8 mouse cellular contexts compared by ENCODE assay signal in the genomic region with DNA sequence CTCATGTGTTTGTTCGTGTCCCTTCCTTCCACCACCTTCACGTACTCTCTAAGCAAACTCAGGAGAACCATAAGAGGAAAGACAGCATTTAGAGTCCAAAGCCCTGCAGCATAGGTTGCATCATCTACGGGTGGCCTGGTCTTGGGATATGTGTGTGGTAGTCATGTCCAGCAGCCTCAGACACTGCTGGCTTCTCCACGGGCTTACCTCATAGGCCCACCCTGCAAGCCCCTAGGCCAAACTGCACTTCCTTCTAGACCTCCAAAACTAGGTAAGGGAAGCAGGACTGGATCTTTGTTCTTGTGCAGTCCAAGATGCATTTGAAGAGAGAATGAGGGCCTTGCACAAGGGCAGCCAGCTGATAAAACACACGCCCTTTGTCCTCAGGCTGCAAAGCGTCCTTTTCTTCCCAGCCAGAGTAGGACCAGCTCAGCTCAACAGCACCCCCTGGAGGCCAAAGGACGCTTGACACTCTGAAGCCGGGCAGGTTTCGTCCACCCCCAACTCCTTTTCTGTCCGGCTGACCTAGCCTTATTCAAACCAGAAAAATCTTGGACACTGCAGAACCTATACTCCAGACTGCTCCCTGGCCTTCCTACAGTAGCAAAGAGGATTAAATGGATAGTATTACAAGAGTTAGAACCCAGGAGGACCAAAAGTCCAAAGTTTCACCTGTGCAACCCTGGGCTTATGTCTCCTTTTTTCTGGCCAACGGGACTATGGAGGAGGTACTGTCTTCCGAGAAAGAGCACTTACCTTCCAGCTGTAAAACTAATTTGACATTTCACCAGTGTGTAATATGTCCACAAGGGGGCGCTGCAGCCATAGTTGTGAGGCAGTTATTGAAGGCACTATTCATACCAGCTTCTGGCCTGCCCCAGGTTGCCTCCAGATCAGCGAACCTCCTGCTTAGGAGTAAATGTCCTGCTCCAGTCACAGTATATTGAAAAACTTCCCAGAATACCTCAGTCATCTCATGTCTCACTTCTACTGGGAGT. TPM values are rescaled to one million over a fixed set of nuclear protein-coding genes. Genes with fewer than 3 reads are reported as not detected.
DNase-seq lines count a peak whose midpoint lies in the region; ATAC-seq and TF ChIP-seq lines count a peak whose summit lies in the region.

No protein-coding gene starts in this region.

- H3K79me2 ChIP-seq in myocyte (ENCODE audit: control insufficient read depth, insufficient read depth): no peaks in the 10 kb centered on the region

- H3K4me2 ChIP-seq in hindbrain, embryonic 13.5 days: no peak overlapping the region
- no peak overlapping the region for H3K4me2 ChIP-seq in limb, embryonic 11.5 days (ENCODE audit: low read depth, severe bottlenecking)
- H3K4me2 ChIP-seq in myocyte (ENCODE audit: low read depth): peak overlapping the region; percentile 56
- H3K4me2 ChIP-seq in stomach, embryonic 15.5 days: peak overlapping the region; percentile 26

- no peak overlapping the region for H3K4me3 ChIP-seq in hindbrain, embryonic 10.5 days
- no peak overlapping the region for H3K4me3 ChIP-seq in hindbrain, embryonic 13.5 days
- H3K4me3 ChIP-seq in limb, embryonic 11.5 days (ENCODE audit: low read depth, low read length): no peak overlapping the region
- H3K4me3 ChIP-seq in myocyte: no peak overlapping the region
- no peak overlapping the region; the same call in 1 of the 2 replicates for H3K4me3 ChIP-seq in stomach, embryonic 15.5 days (replicated peaks)

- TF ChIP-seq POLR2A in myocyte (IDR thresholded peaks at IDR 0.05; ENCODE audit: insufficient read length, low read depth): no peak

- 33% methylated on average over 14 of the region's 14 CpGs for WGBS in hindbrain, embryonic 10.5 days
- WGBS in hindbrain, embryonic 13.5 days: 35% methylated on average over 14 of the region's 14 CpGs
- WGBS in limb, embryonic 11.5 days: 35% methylated on average over 14 of the region's 14 CpGs
- WGBS in stomach, embryonic 15.5 days: 28% methylated on average over 14 of the region's 14 CpGs

- no peak overlapping the region for H3ac ChIP-seq in myocyte (ENCODE audit: control insufficient read depth, insufficient read length)

- 0 out of 2 replicates have a peak, but pooled peaks cover 8% of the 10 kb centered on the region for H3K4me1 ChIP-seq in hindbrain, embryonic 10.5 days (replicated peaks)
- H3K4me1 ChIP-seq in hindbrain, embryonic 13.5 days (replicated peaks): peaks cover 6% of the 10 kb centered on the region
- no peaks in the 10 kb centered on the region for H3K4me1 ChIP-seq in limb, embryonic 11.5 days (ENCODE audit: control insufficient read depth, insufficient read depth, low read length)
- H3K4me1 ChIP-seq in stomach, embryonic 15.5 days: peaks cover 22% of the 10 kb centered on the region

- H3K9ac ChIP-seq in hindbrain, embryonic 13.5 days: no peak overlapping the region
- H3K9ac ChIP-seq in limb, embryonic 11.5 days (ENCODE audit: low read length): no peak overlapping the region
- no peak overlapping the region for H3K9ac ChIP-seq in stomach, embryonic 15.5 days

- peak; percentile 89 for DNase-seq in hindbrain, embryonic 10.5 days (ENCODE audit: low spot score)
- peak; percentile 33 to 65 for DNase-seq in kidney, adult 8-10 months
- peak; percentile 90 for DNase-seq in limb, embryonic 11.5 days (ENCODE audit: low spot score)

- no peak for ATAC-seq in hindbrain, embryonic 13.5 days (ENCODE audit: low FRiP score)
- peak; percentile 57; the same call in 1 of the 2 replicates for ATAC-seq in common myeloid progenitor, adult 5-6 weeks (replicated peaks; ENCODE audit: low read depth, poor library complexity, severe bottlenecking)
- peak; percentile 66 for ATAC-seq in granulocyte monocyte progenitor cell, adult 5-6 weeks (replicated peaks; ENCODE audit: poor library complexity, severe bottlenecking)
- 0 out of 2 replicates have a peak, but pooled peaks have one; percentile 9 for ATAC-seq in limb, embryonic 11.5 days (ENCODE audit: insufficient number of reproducible peaks, low FRiP score, low TSS enrichment, low read depth)
- ATAC-seq in stomach, embryonic 15.5 days (ENCODE audit: insufficient read depth, low FRiP score, low read depth): peak; percentile 27; the same call in 1 of the 2 replicates

- peak overlapping the region; percentile 81 for H3K27ac ChIP-seq in hindbrain, embryonic 10.5 days
- H3K27ac ChIP-seq in hindbrain, embryonic 13.5 days: no peak overlapping the region
- no peak overlapping the region for H3K27ac ChIP-seq in limb, embryonic 11.5 days (replicated peaks; ENCODE audit: low read depth, low read length)
- peak overlapping the region; percentile 88 for H3K27ac ChIP-seq in stomach, embryonic 15.5 days

- H3K9me3 ChIP-seq in hindbrain, embryonic 10.5 days: no peaks in the 10 kb centered on the region
- H3K9me3 ChIP-seq in hindbrain, embryonic 13.5 days: no peaks in the 10 kb centered on the region
- H3K9me3 ChIP-seq in limb, embryonic 11.5 days (ENCODE audit: control insufficient read depth, low read length): no peaks in the 10 kb centered on the region
- no peaks in the 10 kb centered on the region for H3K9me3 ChIP-seq in stomach, embryonic 15.5 days

- no peaks in the 10 kb centered on the region for H3K27me3 ChIP-seq in hindbrain, embryonic 10.5 days (ENCODE audit: insufficient read depth, poor library complexity, severe bottlenecking)
- no peaks in the 10 kb centered on the region for H3K27me3 ChIP-seq in hindbrain, embryonic 13.5 days
- H3K27me3 ChIP-seq in limb, embryonic 11.5 days (ENCODE audit: control insufficient read depth, insufficient read depth, low read length): no peaks in the 10 kb centered on the region
- no peaks in the 10 kb centered on the region for H3K27me3 ChIP-seq in myocyte (ENCODE audit: control insufficient read depth, insufficient read depth, insufficient read length)
- no peaks in the 10 kb centered on the region for H3K27me3 ChIP-seq in stomach, embryonic 15.5 days (replicated peaks)

- H3K36me3 ChIP-seq in hindbrain, embryonic 10.5 days: no peaks in the 10 kb centered on the region
- H3K36me3 ChIP-seq in hindbrain, embryonic 13.5 days: no peaks in the 10 kb centered on the region
- H3K36me3 ChIP-seq in limb, embryonic 11.5 days (ENCODE audit: control insufficient read depth, insufficient read depth, low read length): no peaks in the 10 kb centered on the region
- H3K36me3 ChIP-seq in myocyte (ENCODE audit: control insufficient read depth, insufficient read depth): no peaks in the 10 kb centered on the region
- no peaks in the 10 kb centered on the region for H3K36me3 ChIP-seq in stomach, embryonic 15.5 days

RNA-seq across cellular contexts. Expression of a gene that starts 20.6 kb away (rescaled TPM):
- polyA plus RNA-seq in hindbrain, embryonic 10.5 days (2016; fragmentation: Nextera tagmentation; extraction: Ambion mirVana): 11.4 and 12.7 TPM in 2 replicates
- 1.00 and 1.2 TPM in 2 replicates for polyA plus RNA-seq in hindbrain, embryonic 13.5 days (2015; fragmentation: Nextera tagmentation; extraction: Ambion mirVana)
- not detected in 2 replicates for total RNA-seq in common myeloid progenitor, adult 5-6 weeks (2017)
- total RNA-seq in granulocyte monocyte progenitor cell, adult 5-6 weeks (2014; fragmentation: Nextera tagmentation): not detected in 2 replicates
- not detected in 2 replicates for total RNA-seq in granulocyte monocyte progenitor cell, adult 5-6 weeks (2017)
- 6.4 and 8.0 TPM in 2 replicates for polyA plus RNA-seq in limb, embryonic 11.5 days (2014; fragmentation: Nextera tagmentation; extraction: Ambion mirVana)
- polyA plus RNA-seq in myocyte (2012; fragmentation: generic; extraction: Trizol): 0.85 TPM
- 796 and 889 TPM in 2 replicates for polyA plus RNA-seq in stomach, embryonic 15.5 days (2015; fragmentation: Nextera tagmentation; extraction: Ambion mirVana)

RNA-seq across cellular contexts. Expression of a gene that starts 24.0 kb away (rescaled TPM):
- not detected in 2 replicates for polyA plus RNA-seq in hindbrain, embryonic 10.5 days (2016; fragmentation: Nextera tagmentation; extraction: Ambion mirVana)
- polyA plus RNA-seq in hindbrain, embryonic 13.5 days (2015; fragmentation: Nextera tagmentation; extraction: Ambion mirVana): not detected in 2 replicates
- not detected in 2 replicates for total RNA-seq in common myeloid progenitor, adult 5-6 weeks (2017)
- not detected in 2 replicates for total RNA-seq in granulocyte monocyte progenitor cell, adult 5-6 weeks (2014; fragmentation: Nextera tagmentation)
- total RNA-seq in granulocyte monocyte progenitor cell, adult 5-6 weeks (2017): not detected in 2 replicates
- polyA plus RNA-seq in limb, embryonic 11.5 days (2014; fragmentation: Nextera tagmentation; extraction: Ambion mirVana): 0.07 and 0.09 TPM in 2 replicates
- polyA plus RNA-seq in myocyte (2012; fragmentation: generic; extraction: Trizol): not detected
- polyA plus RNA-seq in stomach, embryonic 15.5 days (2015; fragmentation: Nextera tagmentation; extraction: Ambion mirVana): not detected in 2 replicates

RNA-seq across cellular contexts. Expression of a gene that starts 33.3 kb away (rescaled TPM):
- 0.73 and 2.9 TPM in 2 replicates for polyA plus RNA-seq in hindbrain, embryonic 10.5 days (2016; fragmentation: Nextera tagmentation; extraction: Ambion mirVana)
- polyA plus RNA-seq in hindbrain, embryonic 13.5 days (2015; fragmentation: Nextera tagmentation; extraction: Ambion mirVana): 0.22 and 1.2 TPM in 2 replicates
- not detected in 2 replicates for total RNA-seq in common myeloid progenitor, adult 5-6 weeks (2017)
- total RNA-seq in granulocyte monocyte progenitor cell, adult 5-6 weeks (2014; fragmentation: Nextera tagmentation): not detected in 2 replicates
- total RNA-seq in granulocyte monocyte progenitor cell, adult 5-6 weeks (2017): not detected in 2 replicates
- polyA plus RNA-seq in limb, embryonic 11.5 days (2014; fragmentation: Nextera tagmentation; extraction: Ambion mirVana): 3.4 and 6.7 TPM in 2 replicates
- 0.02 TPM for polyA plus RNA-seq in myocyte (2012; fragmentation: generic; extraction: Trizol)
- polyA plus RNA-seq in stomach, embryonic 15.5 days (2015; fragmentation: Nextera tagmentation; extraction: Ambion mirVana): 698 and 1,006 TPM in 2 replicates

RNA-seq across cellular contexts. Expression of a gene that starts 38.3 kb away (rescaled TPM):
- 1.5 and 1.9 TPM in 2 replicates for polyA plus RNA-seq in hindbrain, embryonic 10.5 days (2016; fragmentation: Nextera tagmentation; extraction: Ambion mirVana)
- polyA plus RNA-seq in hindbrain, embryonic 13.5 days (2015; fragmentation: Nextera tagmentation; extraction: Ambion mirVana): 0.12 and 0.39 TPM in 2 replicates
- total RNA-seq in common myeloid progenitor, adult 5-6 weeks (2017): not detected in 2 replicates
- total RNA-seq in granulocyte monocyte progenitor cell, adult 5-6 weeks (2014; fragmentation: Nextera tagmentation): not detected in 2 replicates
- total RNA-seq in granulocyte monocyte progenitor cell, adult 5-6 weeks (2017): not detected in 2 replicates
- polyA plus RNA-seq in limb, embryonic 11.5 days (2014; fragmentation: Nextera tagmentation; extraction: Ambion mirVana): 47.5 and 49.6 TPM in 2 replicates
- polyA plus RNA-seq in myocyte (2012; fragmentation: generic; extraction: Trizol): 9.9 TPM
- 17.3 and 25.8 TPM in 2 replicates for polyA plus RNA-seq in stomach, embryonic 15.5 days (2015; fragmentation: Nextera tagmentation; extraction: Ambion mirVana)

RNA-seq across cellular contexts. Expression of a gene that starts 47.7 kb away (rescaled TPM):
- 0.43 TPM in 1 of 2 replicates, not detected in the other for polyA plus RNA-seq in hindbrain, embryonic 10.5 days (2016; fragmentation: Nextera tagmentation; extraction: Ambion mirVana)
- polyA plus RNA-seq in hindbrain, embryonic 13.5 days (2015; fragmentation: Nextera tagmentation; extraction: Ambion mirVana): 0.57 TPM in 1 of 2 replicates, not detected in the other
- total RNA-seq in common myeloid progenitor, adult 5-6 weeks (2017): not detected in 2 replicates
- not detected in 2 replicates for total RNA-seq in granulocyte monocyte progenitor cell, adult 5-6 weeks (2014; fragmentation: Nextera tagmentation)
- total RNA-seq in granulocyte monocyte progenitor cell, adult 5-6 weeks (2017): not detected in 2 replicates
- polyA plus RNA-seq in limb, embryonic 11.5 days (2014; fragmentation: Nextera tagmentation; extraction: Ambion mirVana): not detected in 2 replicates
- 2.9 TPM for polyA plus RNA-seq in myocyte (2012; fragmentation: generic; extraction: Trizol)
- 397 and 779 TPM in 2 replicates for polyA plus RNA-seq in stomach, embryonic 15.5 days (2015; fragmentation: Nextera tagmentation; extraction: Ambion mirVana)

Comparison
In these comparisons a context has a peak if more than half of its experiments do, and no peak if none do; other contexts are left out.
1. H3K27ac ChIP-seq: peak in hindbrain, embryonic 10.5 days (single experiment) and stomach, embryonic 15.5 days (single experiment); none in hindbrain, embryonic 13.5 days (single experiment) and limb, embryonic 11.5 days (single experiment).
2. H3K4me2 ChIP-seq: peak in myocyte (single experiment) and stomach, embryonic 15.5 days (single experiment); none in hindbrain, embryonic 13.5 days (single experiment) and limb, embryonic 11.5 days (single experiment).
3. RNA of a gene that starts 20.6 kb away (polyA plus RNA-seq): 796 to 889 TPM in stomach, embryonic 15.5 days; 11.4 to 12.7 TPM in hindbrain, embryonic 10.5 days, 6.4 to 8.0 TPM in limb, embryonic 11.5 days, 1.00 to 1.2 TPM in hindbrain, embryonic 13.5 days and 0.85 TPM in myocyte (single experiment); every median in the first group is over 10 times any median in the second.
4. RNA of a gene that starts 33.3 kb away (polyA plus RNA-seq): 698 to 1,006 TPM in stomach, embryonic 15.5 days; 3.4 to 6.7 TPM in limb, embryonic 11.5 days, 0.73 to 2.9 TPM in hindbrain, embryonic 10.5 days, 0.22 to 1.2 TPM in hindbrain, embryonic 13.5 days and 0.02 TPM in myocyte (single experiment); every median in the first group is over 10 times any median in the second.
5. Peak in every context shown above with its lines, with median percentiles within 50 percentile points of each other: DNase-seq.